Mouse (Mus musculus) lung, postnatal 0 days (tissue): ENCODE results near the gene Romo1. TPM values are rescaled to one million over a fixed set of nuclear protein-coding genes. Genes with fewer than 3 reads are reported as not detected.

Experiments
- ATAC-seq: fragments of 200-750 bp; cut with Nextera tagmentation; 2 replicates; pipeline ENCODE4 v1.8.0; 2017; ENCODE audit warnings: moderate library complexity
- DNase-seq: peaks from one replicate; pipeline ENCODE4 v3.0.0-alpha.2; 2016; ENCODE audit warnings: low spot score
- H3K27ac ChIP-seq: fragments of 300-500 bp; sonication (generic); 2 replicates; pipeline ENCODE4 v1.5.1; 2014; ENCODE audit warnings: antibody characterized with exemption, mild to moderate bottlenecking, low read length, mixed read lengths
- H3K27me3 ChIP-seq: fragments of 300-500 bp; sonication (generic); replicated peaks from 2 replicates; pipeline ENCODE4 v1.6.1; 2014; ENCODE audit warnings: low read length, mixed read lengths; ENCODE audit not compliant: insufficient read depth
- H3K36me3 ChIP-seq: fragments of 300-500 bp; sonication (generic); 2 replicates; pipeline ENCODE4 v1.6.1; 2014; ENCODE audit warnings: low read length, mixed read lengths; ENCODE audit not compliant: insufficient read depth
- H3K4me1 ChIP-seq: fragments of 300-500 bp; sonication (generic); 2 replicates; pipeline ENCODE4 v1.6.1; 2014; ENCODE audit warnings: antibody characterized with exemption, low read depth, low read length, mixed read lengths; ENCODE audit not compliant: insufficient read depth
- H3K4me2 ChIP-seq: fragments of 300-500 bp; sonication (generic); replicated peaks from 2 replicates; pipeline ENCODE4 v1.6.1; 2014; ENCODE audit warnings: low read depth, mild to moderate bottlenecking, low read length, moderate library complexity, mixed read lengths
- H3K4me3 ChIP-seq: fragments of 300-500 bp; sonication (generic); 2 replicates; pipeline ENCODE4 v1.5.1; 2014; ENCODE audit warnings: low read depth, low read length
- H3K9ac ChIP-seq: fragments of 300-500 bp; sonication (generic); replicated peaks from 2 replicates; pipeline ENCODE4 v1.6.1; 2014; ENCODE audit warnings: low read depth, mild to moderate bottlenecking
- H3K9me3 ChIP-seq: fragments of 300-500 bp; sonication (generic); 2 replicates; pipeline ENCODE4 v1.6.1; 2016; ENCODE audit warnings: low read length, mixed read lengths
- CTCF ChIP-seq: IDR thresholded peaks from 2 replicates; pipeline ENCODE4 v1.5.1; 2016; ENCODE audit warnings: antibody characterized with exemption, mild to moderate bottlenecking
- EP300 ChIP-seq: IDR thresholded peaks from 2 replicates; pipeline ENCODE4 v1.6.1; 2016; ENCODE audit warnings: antibody characterized with exemption, mild to moderate bottlenecking, control low read depth
- WGBS: fragments of 180-500 bp; shearing (Covaris S2); extraction: QIAGEN DNeasy Blood & Tissue Kit; methylation state at CpG from one replicate; pipeline ENCODE4 v1.1.7; 2014; 5-methylcytosine and 5-hydroxymethylcytosine counted together
- polyA plus RNA-seq: library from polyadenylated mRNA; unstranded; fragments of >200 nt; fragmentation: Nextera tagmentation; extraction: Ambion mirVana; gene quantifications from 2 replicates; pipeline ENCODE4 v1.2.1, GENCODE M21; 2015

Romo1 gene
- polyA plus RNA-seq, 1 experiment from 2014 or later = 344 TPM

DNA sequence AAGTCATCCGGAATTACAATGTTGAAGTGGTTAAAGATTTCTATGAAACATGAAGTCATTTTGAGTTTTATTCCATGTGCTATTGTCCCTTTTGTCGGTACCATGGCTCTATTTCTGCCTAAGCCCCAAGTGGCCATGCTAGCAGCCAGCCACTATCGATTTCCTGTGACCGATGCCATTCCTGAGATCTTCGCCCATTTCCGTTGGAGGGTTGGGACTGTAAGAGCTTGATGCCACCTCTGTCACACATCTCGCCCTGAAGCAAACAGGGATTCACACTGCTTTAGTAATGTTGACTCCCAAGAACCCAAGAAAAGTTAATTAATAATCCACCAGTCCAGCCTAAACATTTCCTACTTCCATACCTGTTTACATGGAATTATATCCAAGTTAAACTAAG lies 33.8 kb downstream of the Romo1 start:
- peak overlapping the region; percentile 56 for H3K4me2 ChIP-seq
- 0 out of 2 replicates have a peak overlapping the region, but pooled peaks have one; percentile 36 for H3K9ac ChIP-seq
- H3K27ac ChIP-seq = no peak overlapping the region
- H3K4me3 ChIP-seq = peak overlapping the region; percentile 27
- H3K27me3 ChIP-seq = no peaks in the 10 kb centered on the region
- WGBS = 37% methylated on average over 7 of the region's 7 CpGs
- H3K9me3 ChIP-seq = no peaks in the 10 kb centered on the region
- H3K4me1 ChIP-seq = peaks cover 11% of the 10 kb centered on the region; the same call in 1 of the 2 replicates
- peaks cover 23% of the 10 kb centered on the region; the same call in 1 of the 2 replicates for H3K36me3 ChIP-seq
- no peak for ATAC-seq
- TF ChIP-seq CTCF (no peak), EP300 (no peak)
- no peak for DNase-seq

DNA sequence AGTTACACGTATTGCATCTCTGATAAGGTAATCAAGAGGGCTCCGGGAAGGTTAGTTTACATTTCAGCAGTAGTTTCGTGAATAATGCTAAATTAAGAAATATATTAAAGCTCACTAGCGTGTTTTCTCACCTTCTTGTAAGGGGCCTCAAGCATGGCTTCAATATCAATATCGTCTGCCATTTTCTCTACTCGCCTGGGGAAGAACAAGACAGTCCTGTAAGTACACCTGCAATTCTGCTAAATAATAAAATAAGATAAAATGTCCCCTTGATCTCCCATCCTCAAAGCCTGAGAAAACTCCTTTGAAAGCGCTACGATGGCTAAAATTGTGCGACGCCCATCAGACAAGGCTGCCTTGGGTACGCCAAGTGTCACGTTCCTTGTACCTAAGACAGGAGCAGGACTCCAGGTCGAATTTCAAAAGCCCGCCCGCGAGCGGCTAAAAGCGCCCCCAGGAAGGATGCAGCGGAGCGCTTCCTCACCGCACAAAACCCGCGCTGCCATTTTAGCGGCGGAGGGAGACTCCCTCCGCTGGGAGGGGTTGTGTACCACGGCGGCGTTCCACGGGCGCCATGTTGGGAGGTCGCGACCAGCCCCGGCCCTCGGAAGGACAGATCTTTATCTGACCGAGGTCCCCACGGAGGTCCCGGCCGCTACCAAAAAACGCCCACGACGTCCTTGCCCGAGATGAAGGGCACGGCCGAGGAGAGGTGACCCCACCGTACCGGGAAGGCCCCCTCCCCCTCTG lies 35.4 kb downstream of the Romo1 start:
- peak overlapping the region; percentile 56 for H3K4me2 ChIP-seq
- no peaks in the 10 kb centered on the region for H3K9me3 ChIP-seq
- H3K27me3 ChIP-seq = no peaks in the 10 kb centered on the region
- TF ChIP-seq CTCF = peak; percentile 32
- TF ChIP-seq EP300 = no peak
- peak overlapping the region; percentile 100 for H3K9ac ChIP-seq
- H3K36me3 ChIP-seq = peaks cover 18% of the 10 kb centered on the region; the same call in 1 of the 2 replicates
- peak overlapping the region; percentile 96 for H3K27ac ChIP-seq
- peaks cover 11% of the 10 kb centered on the region; the same call in 1 of the 2 replicates for H3K4me1 ChIP-seq
- DNase-seq (peak; percentile 90), ATAC-seq (peak; percentile 72)
- peak overlapping the region; percentile 85 for H3K4me3 ChIP-seq
- under 1% methylated on average over 46 of the region's 47 CpGs for WGBS

GRCm38 (mm10) chr2:156179796-156180093 lies 35.9 kb downstream of the Romo1 start:
- peak; percentile 7; the same call in 1 of the 2 replicates for ATAC-seq

DNA sequence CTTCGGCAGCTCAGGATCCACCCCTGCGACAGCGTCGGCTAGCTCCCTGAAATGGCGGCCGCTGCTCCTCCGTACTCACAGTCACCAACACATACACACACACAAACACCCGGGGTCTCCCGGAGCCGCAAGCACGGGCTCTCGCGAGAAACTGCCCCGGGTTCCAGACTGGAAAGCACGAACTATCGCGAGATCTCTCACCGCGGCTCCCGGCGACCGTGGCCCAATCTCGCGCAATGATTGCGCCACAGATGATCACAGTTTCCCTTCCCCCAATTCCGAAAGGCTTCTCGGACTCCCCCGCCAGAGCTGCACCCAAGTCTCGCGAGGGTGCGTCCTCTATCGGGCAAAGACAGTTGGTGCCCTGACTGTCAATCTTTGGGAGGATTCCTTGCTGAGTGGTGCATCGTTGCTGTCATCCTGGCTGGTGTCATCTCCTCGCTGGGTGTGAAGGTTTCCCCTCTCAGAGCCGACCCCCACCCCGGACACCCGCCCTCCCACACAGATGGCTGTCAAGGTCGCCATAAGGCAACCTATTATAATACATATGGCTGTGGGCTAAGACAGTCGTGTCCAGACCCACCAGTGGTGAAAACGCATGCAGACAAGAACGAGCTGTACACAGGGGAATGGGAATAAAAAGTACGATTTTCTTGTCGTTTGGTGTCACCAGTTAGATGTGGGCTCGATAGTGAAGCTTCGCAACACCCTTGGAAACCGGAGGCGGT lies 36.4 kb downstream of the Romo1 start, which contains the start of gene Rbm39:
Gene Rbm39, minus strand, starts transcription at position 145 of the 728 bp plus-strand sequence.
- Histone ChIP-seq H3K9ac (peak within 1 kb of the TSS; percentile 100), H3K36me3 (0 out of 2 replicates have a peak, but pooled peaks cover 12% of the 10 kb centered on the region), H3K9me3 (no peaks in the 10 kb centered on the region), H3K27me3 (no peaks in the 10 kb centered on the region), H3K27ac (peak within 1 kb of the TSS; percentile 96), H3K4me2 (peak within 1 kb of the TSS; percentile 68), H3K4me1 (peaks cover 11% of the 10 kb centered on the region; the same call in 1 of the 2 replicates), H3K4me3 (peak within 1 kb of the TSS; percentile 85)
- WGBS = under 1% methylated on average over 47 of the region's 47 CpGs
- TF ChIP-seq CTCF = peak; percentile 77
- peak; percentile 99 for TF ChIP-seq EP300
- DNase-seq (peak; percentile 100), ATAC-seq (peak; percentile 96)

More at GRCm38 (mm10) chr2:156179796-156180093, 35.9 kb downstream of the Romo1 start:
- H3K9ac ChIP-seq = peak overlapping the region; percentile 100
- H3K9me3 ChIP-seq = no peaks in the 10 kb centered on the region
- peak overlapping the region; percentile 85 for H3K4me3 ChIP-seq
- WGBS = 1% methylated on average over 31 of the region's 41 CpGs
- DNase-seq = no peak
- H3K4me1 ChIP-seq = peaks cover 11% of the 10 kb centered on the region; the same call in 1 of the 2 replicates
- no peak overlapping the region; the same call in 1 of the 2 replicates for H3K4me2 ChIP-seq
- TF ChIP-seq EP300 (no peak), CTCF (no peak)
- H3K27ac ChIP-seq = peak overlapping the region; percentile 96
- H3K36me3 ChIP-seq = peaks cover 13% of the 10 kb centered on the region; the same call in 1 of the 2 replicates
- H3K27me3 ChIP-seq = no peaks in the 10 kb centered on the region

- Histone ChIP-seq H3K4me3 (peak overlapping the region; percentile 85), H3K27ac (peak overlapping the region; percentile 96), H3K4me1 (peaks cover 11% of the 10 kb centered on the region; the same call in 1 of the 2 replicates), H3K27me3 (no peaks in the 10 kb centered on the region), H3K9ac (peak overlapping the region; percentile 83), H3K9me3 (no peaks in the 10 kb centered on the region), H3K4me2 (peak overlapping the region; percentile 68), H3K36me3 (0 out of 2 replicates have a peak, but pooled peaks cover 9% of the 10 kb centered on the region)
- DNase-seq (no peak), ATAC-seq (no peak)
- 8% methylated on average over 8 of the region's 8 CpGs for WGBS
- no peak for TF ChIP-seq CTCF
- no peak for TF ChIP-seq EP300
Measured at GRCm38 (mm10) chr2:156180824-156181590, 37.2 kb downstream of the Romo1 start.
